In genomic region chr15:84108899-84109298, GRCm38 (mm10) we compare ENCODE assay signal across 11 mouse cellular contexts. TPM values are rescaled to one million over a fixed set of nuclear protein-coding genes. Genes with fewer than 3 reads are reported as not detected.
A peak's percentile ranks its signal among the peaks of the same experiment; 100 is the strongest.
DNase-seq lines count a peak whose midpoint lies in the region; ATAC-seq lines count a peak whose summit lies in the region.
"Had no signal": no experiment of that assay in that cellular context is flagged by ENCODE, and none has a peak within 500 bp of the region (broad histone marks: within the 10 kb centered on the region; RNA-seq: fewer than 3 reads in every experiment).

No protein-coding gene starts in this region.

- WGBS in midbrain, embryonic 11.5 days = 6% methylated on average over 13 of the region's 13 CpGs
- 10% methylated on average over 13 of the region's 13 CpGs for WGBS in midbrain, embryonic 15.5 days

- H3K4me1 ChIP-seq in midbrain, embryonic 11.5 days (ENCODE audit: control insufficient read depth, insufficient read depth, low read length) = peaks cover 9% of the 10 kb centered on the region
- peaks cover 29% of the 10 kb centered on the region for H3K4me1 ChIP-seq in midbrain, embryonic 15.5 days

- no peak overlapping the region for H3K27ac ChIP-seq in midbrain, embryonic 11.5 days (ENCODE audit: low read depth, low read length)
- no peak overlapping the region for H3K27ac ChIP-seq in midbrain, embryonic 15.5 days
- H3K27ac ChIP-seq: heart, embryonic 13.5 days; left cerebral cortex, adult 2 months had no signal

- no peak overlapping the region for H3K4me2 ChIP-seq in midbrain, embryonic 11.5 days
- H3K4me2 ChIP-seq in midbrain, embryonic 15.5 days = no peak overlapping the region
- H3K4me2 ChIP-seq: heart, embryonic 13.5 days had no signal

- H3K9me3 ChIP-seq in midbrain, embryonic 11.5 days (ENCODE audit: control insufficient read depth, low read length) = no peaks in the 10 kb centered on the region
- H3K9me3 ChIP-seq in midbrain, embryonic 15.5 days = no peaks in the 10 kb centered on the region
- H3K9me3 ChIP-seq: heart, embryonic 13.5 days had no signal

- no peak for ATAC-seq in midbrain, embryonic 11.5 days (ENCODE audit: low FRiP score)
- no peak for ATAC-seq in midbrain, embryonic 15.5 days (replicated peaks)

- no peak overlapping the region for H3K4me3 ChIP-seq in midbrain, embryonic 11.5 days (ENCODE audit: low read depth, low read length)
- no peak overlapping the region for H3K4me3 ChIP-seq in midbrain, embryonic 15.5 days
- H3K4me3 ChIP-seq: heart, embryonic 13.5 days; left cerebral cortex, adult 2 months; megakaryocyte, embryonic 14.5 days had no signal

- H3K36me3 ChIP-seq in midbrain, embryonic 11.5 days (ENCODE audit: control insufficient read depth, insufficient read depth, low read length) = no peaks in the 10 kb centered on the region
- no peaks in the 10 kb centered on the region for H3K36me3 ChIP-seq in midbrain, embryonic 15.5 days (replicated peaks)
- H3K36me3 ChIP-seq: heart, embryonic 13.5 days had no signal

- no peak overlapping the region for H3K9ac ChIP-seq in midbrain, embryonic 11.5 days (ENCODE audit: low read length)
- no peak overlapping the region for H3K9ac ChIP-seq in midbrain, embryonic 15.5 days
- H3K9ac ChIP-seq: heart, embryonic 13.5 days had no signal

- intact Hi-C loops in gastrocnemius, postnatal 36 days (cut with DNase I) = no loop called here

- DNase-seq in gastrocnemius, postnatal 10 days = peak; percentile 52
- DNase-seq in gastrocnemius, postnatal 36 days = no peak
- peak; percentile 90 for DNase-seq in midbrain, embryonic 11.5 days (ENCODE audit: low spot score, missing footprints)
- peak; percentile 71 for DNase-seq in embryo, embryonic 10 days (ENCODE audit: low spot score)
- peak; percentile 68 for DNase-seq in mesoderm, embryonic 11.5 days (ENCODE audit: low read depth, low spot score)
- no peak for DNase-seq in cerebellum, postnatal 14 days
- DNase-seq in left cerebral cortex, adult 11 months (ENCODE audit: low spot score) = no peak

- H3K27me3 ChIP-seq in midbrain, embryonic 11.5 days (ENCODE audit: control insufficient read depth, insufficient read depth, low read length) = peaks cover 22% of the 10 kb centered on the region
- 0 out of 2 replicates have a peak, but pooled peaks cover 8% of the 10 kb centered on the region for H3K27me3 ChIP-seq in midbrain, embryonic 15.5 days (replicated peaks)

RNA-seq across cellular contexts. Expression of gene Sult4a1, which starts 3.3 kb away (rescaled TPM):
- under 1 TPM; 0.36 to 0.38 TPM for total RNA-seq in gastrocnemius, postnatal 10 days (2021)
- not detected for total RNA-seq in gastrocnemius, postnatal 36 days (2021)
- polyA plus RNA-seq in midbrain, embryonic 11.5 days (2014; fragmentation: Nextera tagmentation; extraction: Ambion mirVana) = 8.7 and 8.9 TPM in 2 replicates
- polyA plus RNA-seq in midbrain, embryonic 15.5 days (2015; fragmentation: Nextera tagmentation; extraction: Ambion mirVana) = 87.1 and 93.8 TPM in 2 replicates

RNA-seq across cellular contexts. Expression of gene Pnpla5, which starts 14.1 kb away (rescaled TPM):
- total RNA-seq in gastrocnemius, postnatal 10 days (2021) = not detected
- total RNA-seq in gastrocnemius, postnatal 36 days (2021) = not detected
- polyA plus RNA-seq in midbrain, embryonic 11.5 days (2014; fragmentation: Nextera tagmentation; extraction: Ambion mirVana) = 0.05 TPM in 1 of 2 replicates, not detected in the other
- polyA plus RNA-seq in midbrain, embryonic 15.5 days (2015; fragmentation: Nextera tagmentation; extraction: Ambion mirVana) = not detected in 2 replicates
- total RNA-seq: left cerebral cortex, adult 2 months had no signal
- polyA plus RNA-seq: heart, embryonic 13.5 days had no signal

RNA-seq across cellular contexts. Expression of gene Efcab6, which starts 43.7 kb away (rescaled TPM):
- total RNA-seq in gastrocnemius, postnatal 10 days (2021) = 1 to 10 TPM; 3.2 to 7.4 TPM
- total RNA-seq in gastrocnemius, postnatal 36 days (2021) = 1 to 10 TPM; 4.7 to 5.0 TPM
- 0.29 TPM in 1 of 2 replicates, not detected in the other for polyA plus RNA-seq in midbrain, embryonic 11.5 days (2014; fragmentation: Nextera tagmentation; extraction: Ambion mirVana)
- 0.56 and 0.78 TPM in 2 replicates for polyA plus RNA-seq in midbrain, embryonic 15.5 days (2015; fragmentation: Nextera tagmentation; extraction: Ambion mirVana)
- polyA plus RNA-seq: heart, embryonic 13.5 days had no signal

RNA-seq across cellular contexts. Expression of gene Pnpla3, which starts 58.7 kb away (rescaled TPM):
- total RNA-seq in gastrocnemius, postnatal 10 days (2021) = 1 to 10 TPM; 3.7 to 4.5 TPM
- 1 to 10 TPM; 3.8 to 5.9 TPM for total RNA-seq in gastrocnemius, postnatal 36 days (2021)
- 1.5 and 1.7 TPM in 2 replicates for polyA plus RNA-seq in midbrain, embryonic 11.5 days (2014; fragmentation: Nextera tagmentation; extraction: Ambion mirVana)
- polyA plus RNA-seq in midbrain, embryonic 15.5 days (2015; fragmentation: Nextera tagmentation; extraction: Ambion mirVana) = 4.6 and 6.4 TPM in 2 replicates

Comparison
In these comparisons a context has a peak if more than half of its experiments do, and no peak if none do; other contexts are left out.
1. DNase-seq: peak in gastrocnemius, postnatal 10 days (single experiment), midbrain, embryonic 11.5 days (single experiment), embryo, embryonic 10 days (single experiment) and mesoderm, embryonic 11.5 days (single experiment); none in gastrocnemius, postnatal 36 days (0 of 2), cerebellum, postnatal 14 days (0 of 2) and left cerebral cortex, adult 11 months (single experiment).